Mouse (Mus musculus): Measurements from ENCODE around the gene Prlh. TPM values are rescaled to one million over a fixed set of nuclear protein-coding genes. Genes with fewer than 3 reads are reported as not detected.
A peak's percentile ranks its signal among the peaks of the same experiment; 100 is the strongest.

The Prlh gene
- total and polyA plus RNA-seq, 2 experiments from 2014 or later: 1.5 TPM; not detected in 1

- WGBS: 51% methylated on average over 4 of the region's 4 CpGs
Measured at GRCm38 (mm10) chr1:90975960-90976359, 23.1 kb downstream of the Prlh start.

GRCm38 (mm10) chr1:90980638-90981330, 27.9 kb downstream of the Prlh start:
- Histone ChIP-seq H3K36me3 (ENCODE audit: insufficient read depth, low read length) (no peaks in the 10 kb centered on the region), H3K4me3 (ENCODE audit: low read length) (no peak overlapping the region), H3K4me2 (ENCODE audit: low read depth, low read length) (no peak overlapping the region), H3K27ac (no peak overlapping the region), H3K4me1 (ENCODE audit: insufficient read depth, low read length) (no peaks in the 10 kb centered on the region), H3K9me3 (ENCODE audit: low read length) (no peaks in the 10 kb centered on the region), H3K9ac (replicated peaks; ENCODE audit: low read length) (no peak overlapping the region), H3K27me3 (ENCODE audit: insufficient read depth, low read length) (no peaks in the 10 kb centered on the region)
- no peak for DNase-seq (ENCODE audit: low spot score)
- no peak for ATAC-seq
- WGBS: 76% methylated on average over 10 of the region's 10 CpGs
- no peak for TF ChIP-seq CTCF (IDR thresholded peaks at IDR 0.05; ENCODE audit: low read depth)

More at GRCm38 (mm10) chr1:90975960-90976359, 23.1 kb downstream of the Prlh start:
- TF ChIP-seq CTCF (IDR thresholded peaks at IDR 0.05; ENCODE audit: low read depth): no peak
- no peaks in the 10 kb centered on the region for H3K36me3 ChIP-seq (ENCODE audit: insufficient read depth, low read length)
- H3K27me3 ChIP-seq (ENCODE audit: insufficient read depth, low read length): no peaks in the 10 kb centered on the region
- no peaks in the 10 kb centered on the region for H3K9me3 ChIP-seq (ENCODE audit: low read length)
- peaks cover 13% of the 10 kb centered on the region; the same call in 1 of the 2 replicates for H3K4me1 ChIP-seq (ENCODE audit: insufficient read depth, low read length)
- no peak overlapping the region for H3K4me3 ChIP-seq (ENCODE audit: low read length)
- DNase-seq (ENCODE audit: low spot score) (peak; percentile 30), ATAC-seq (no peak)
- no peak overlapping the region; the same call in 1 of the 2 replicates for H3K27ac ChIP-seq
- no peak overlapping the region for H3K9ac ChIP-seq (replicated peaks; ENCODE audit: low read length)
- H3K4me2 ChIP-seq (ENCODE audit: low read depth, low read length): no peak overlapping the region

- no peak for DNase-seq (ENCODE audit: low spot score)
- 69% methylated on average over 3 of the region's 3 CpGs for WGBS
Measured at GRCm38 (mm10) chr1:90981346-90981745, 28.4 kb downstream of the Prlh start.

GRCm38 (mm10) chr1:90995916-90996315, 43.0 kb downstream of the Prlh start:
- 92% methylated on average over 1 of the region's 1 CpGs for WGBS
- DNase-seq (ENCODE audit: low spot score) (no peak), ATAC-seq (no peak)
- Histone ChIP-seq H3K9me3 (ENCODE audit: low read length) (no peaks in the 10 kb centered on the region), H3K4me3 (ENCODE audit: low read length) (no peak overlapping the region), H3K27ac (no peak overlapping the region), H3K9ac (replicated peaks; ENCODE audit: low read length) (no peak overlapping the region), H3K4me2 (ENCODE audit: low read depth, low read length) (no peak overlapping the region), H3K4me1 (ENCODE audit: insufficient read depth, low read length) (0 out of 2 replicates have a peak, but pooled peaks cover 9% of the 10 kb centered on the region), H3K27me3 (ENCODE audit: insufficient read depth, low read length) (no peaks in the 10 kb centered on the region), H3K36me3 (ENCODE audit: insufficient read depth, low read length) (no peaks in the 10 kb centered on the region)
- TF ChIP-seq CTCF (IDR thresholded peaks at IDR 0.05; ENCODE audit: low read depth): no peak

More at GRCm38 (mm10) chr1:90981346-90981745, 28.4 kb downstream of the Prlh start:
- TF ChIP-seq CTCF (IDR thresholded peaks at IDR 0.05; ENCODE audit: low read depth): no peak
- Histone ChIP-seq H3K9ac (replicated peaks; ENCODE audit: low read length) (no peak overlapping the region), H3K9me3 (ENCODE audit: low read length) (no peaks in the 10 kb centered on the region), H3K27ac (no peak overlapping the region), H3K36me3 (ENCODE audit: insufficient read depth, low read length) (no peaks in the 10 kb centered on the region), H3K4me2 (ENCODE audit: low read depth, low read length) (no peak overlapping the region), H3K4me1 (ENCODE audit: insufficient read depth, low read length) (no peaks in the 10 kb centered on the region), H3K27me3 (ENCODE audit: insufficient read depth, low read length) (no peaks in the 10 kb centered on the region), H3K4me3 (ENCODE audit: low read length) (no peak overlapping the region)
- no peak for ATAC-seq

- no peak overlapping the region for H3K9ac ChIP-seq (replicated peaks; ENCODE audit: low read length)
- 0 out of 2 replicates have a peak, but pooled peaks cover 9% of the 10 kb centered on the region for H3K4me1 ChIP-seq (ENCODE audit: insufficient read depth, low read length)
- no peaks in the 10 kb centered on the region for H3K36me3 ChIP-seq (ENCODE audit: insufficient read depth, low read length)
- H3K4me3 ChIP-seq (ENCODE audit: low read length): no peak overlapping the region
- H3K9me3 ChIP-seq (ENCODE audit: low read length): no peaks in the 10 kb centered on the region
- no peak overlapping the region for H3K27ac ChIP-seq
- ATAC-seq: no peak
- WGBS: 75% methylated on average over 4 of the region's 4 CpGs
- no peaks in the 10 kb centered on the region for H3K27me3 ChIP-seq (ENCODE audit: insufficient read depth, low read length)
- no peak overlapping the region for H3K4me2 ChIP-seq (ENCODE audit: low read depth, low read length)
- TF ChIP-seq CTCF (IDR thresholded peaks at IDR 0.05; ENCODE audit: low read depth): no peak
- no peak for DNase-seq (ENCODE audit: low spot score)
Measured at GRCm38 (mm10) chr1:90997136-90997535, 44.2 kb downstream of the Prlh start.

GRCm38 (mm10) chr1:90997641-90998040, 44.7 kb downstream of the Prlh start:
- no peak overlapping the region for H3K9ac ChIP-seq (replicated peaks; ENCODE audit: low read length)
- no peak for ATAC-seq
- WGBS: 87% methylated on average over 5 of the region's 5 CpGs

More at GRCm38 (mm10) chr1:90997641-90998040, 44.7 kb downstream of the Prlh start:
- no peaks in the 10 kb centered on the region for H3K9me3 ChIP-seq (ENCODE audit: low read length)
- 0 out of 2 replicates have a peak, but pooled peaks cover 9% of the 10 kb centered on the region for H3K4me1 ChIP-seq (ENCODE audit: insufficient read depth, low read length)
- no peaks in the 10 kb centered on the region for H3K36me3 ChIP-seq (ENCODE audit: insufficient read depth, low read length)
- TF ChIP-seq CTCF (IDR thresholded peaks at IDR 0.05; ENCODE audit: low read depth): no peak
- DNase-seq (ENCODE audit: low spot score): no peak
- no peak overlapping the region; the same call in 1 of the 2 replicates for H3K4me3 ChIP-seq (ENCODE audit: low read length)
- H3K27ac ChIP-seq: no peak overlapping the region
- peak overlapping the region; percentile 99; the same call in 1 of the 2 replicates for H3K4me2 ChIP-seq (ENCODE audit: low read depth, low read length)
- H3K27me3 ChIP-seq (ENCODE audit: insufficient read depth, low read length): no peaks in the 10 kb centered on the region
